Mouse (Mus musculus) E14TG2a.4 (cell line): ENCODE results near the gene Nceh1.

Experiments
- CTCF ChIP-seq: conservative IDR thresholded peaks from 2 replicates; pipeline ENCODE4 v1.5.1; 2014; ENCODE audit warnings: low read length
- NANOG ChIP-seq: IDR thresholded peaks from 2 replicates; pipeline ENCODE4 v1.6.1; 2014; ENCODE audit warnings: borderline replicate concordance, low read length, mixed read lengths
- POU5F1 ChIP-seq: IDR thresholded peaks from 2 replicates; pipeline ENCODE4 v1.6.1; 2014; ENCODE audit warnings: low read length, borderline replicate concordance

GRCm38 (mm10) chr3:27306815-27307214 lies 124.0 kb downstream of the Nceh1 start:
- TF ChIP-seq CTCF (no peak), NANOG (no peak), POU5F1 (no peak)
